Mouse (Mus musculus): Measurements from ENCODE around the gene Grip1.
A peak's percentile ranks its signal among the peaks of the same experiment; 100 is the strongest.

Grip1 gene

GRCm38 (mm10) chr10:119458991-119459390, 5.4 kb downstream of the Grip1 start:
- DNase-seq (ENCODE audit: low read depth, low spot score), result no peak

- DNase-seq (ENCODE audit: low read depth, low spot score), result no peak
These were observed 9.7 kb downstream of the Grip1 start for GRCm38 (mm10) chr10:119463345-119463744.

GRCm38 (mm10) chr10:119463793-119464192, 10.2 kb downstream of the Grip1 start:
- no peak for DNase-seq (ENCODE audit: low read depth, low spot score)

- DNase-seq (ENCODE audit: low read depth, low spot score), result no peak
These were observed 14.3 kb downstream of the Grip1 start for GRCm38 (mm10) chr10:119467976-119468375.

- DNase-seq (ENCODE audit: low read depth, low spot score), result no peak
These were observed 16.5 kb downstream of the Grip1 start for GRCm38 (mm10) chr10:119470096-119470495.

GRCm38 (mm10) chr10:119475166-119475565, 21.5 kb downstream of the Grip1 start:
- DNase-seq (ENCODE audit: low read depth, low spot score), result no peak

GRCm38 (mm10) chr10:119477661-119478060, 24.0 kb downstream of the Grip1 start:
- no peak for DNase-seq (ENCODE audit: low read depth, low spot score)

GRCm38 (mm10) chr10:119483068-119483705, 29.6 kb downstream of the Grip1 start:
- DNase-seq (ENCODE audit: low read depth, low spot score), result peak; percentile 21

GRCm38 (mm10) chr10:119483766-119484165, 30.1 kb downstream of the Grip1 start:
- no peak for DNase-seq (ENCODE audit: low read depth, low spot score)

- no peak for DNase-seq (ENCODE audit: low read depth, low spot score)
These were observed 33.3 kb downstream of the Grip1 start for GRCm38 (mm10) chr10:119486936-119487335.

- no peak for DNase-seq (ENCODE audit: low read depth, low spot score)
These were observed 37.2 kb downstream of the Grip1 start for GRCm38 (mm10) chr10:119490831-119491230.

- no peak for DNase-seq (ENCODE audit: low read depth, low spot score)
These were observed 41.7 kb downstream of the Grip1 start for GRCm38 (mm10) chr10:119495317-119495716.

- no peak for DNase-seq (ENCODE audit: low read depth, low spot score)
These were observed 42.6 kb downstream of the Grip1 start for GRCm38 (mm10) chr10:119496221-119496620.

GRCm38 (mm10) chr10:119521686-119522085, 68.1 kb downstream of the Grip1 start:
- no peak for DNase-seq (ENCODE audit: low read depth, low spot score)

- DNase-seq (ENCODE audit: low read depth, low spot score), result no peak
These were observed 72.1 kb downstream of the Grip1 start for GRCm38 (mm10) chr10:119525730-119526129.

- no peak for DNase-seq (ENCODE audit: low read depth, low spot score)
These were observed 81.2 kb downstream of the Grip1 start for GRCm38 (mm10) chr10:119534852-119535251.

- DNase-seq (ENCODE audit: low read depth, low spot score), result no peak
These were observed 88.0 kb downstream of the Grip1 start for GRCm38 (mm10) chr10:119541655-119542054.

- no peak for DNase-seq (ENCODE audit: low read depth, low spot score)
These were observed 90.1 kb downstream of the Grip1 start for GRCm38 (mm10) chr10:119543771-119544170.

- DNase-seq (ENCODE audit: low read depth, low spot score), result no peak
These were observed 91.1 kb downstream of the Grip1 start for GRCm38 (mm10) chr10:119544743-119545142.

GRCm38 (mm10) chr10:119547875-119548274, 94.2 kb downstream of the Grip1 start:
- no peak for DNase-seq (ENCODE audit: low read depth, low spot score)

- DNase-seq (ENCODE audit: low read depth, low spot score), result no peak
These were observed 95.1 kb downstream of the Grip1 start for GRCm38 (mm10) chr10:119548774-119549173.

- DNase-seq (ENCODE audit: low read depth, low spot score), result no peak
These were observed 97.0 kb downstream of the Grip1 start for GRCm38 (mm10) chr10:119550630-119551029.

GRCm38 (mm10) chr10:119556346-119556745, 102.7 kb downstream of the Grip1 start:
- no peak for DNase-seq (ENCODE audit: low read depth, low spot score)

GRCm38 (mm10) chr10:119558432-119558831, 104.8 kb downstream of the Grip1 start:
- DNase-seq (ENCODE audit: low read depth, low spot score), result no peak

Data from forelimb bud, embryonic 11.5 days (tissue).